In the genomic region with DNA sequence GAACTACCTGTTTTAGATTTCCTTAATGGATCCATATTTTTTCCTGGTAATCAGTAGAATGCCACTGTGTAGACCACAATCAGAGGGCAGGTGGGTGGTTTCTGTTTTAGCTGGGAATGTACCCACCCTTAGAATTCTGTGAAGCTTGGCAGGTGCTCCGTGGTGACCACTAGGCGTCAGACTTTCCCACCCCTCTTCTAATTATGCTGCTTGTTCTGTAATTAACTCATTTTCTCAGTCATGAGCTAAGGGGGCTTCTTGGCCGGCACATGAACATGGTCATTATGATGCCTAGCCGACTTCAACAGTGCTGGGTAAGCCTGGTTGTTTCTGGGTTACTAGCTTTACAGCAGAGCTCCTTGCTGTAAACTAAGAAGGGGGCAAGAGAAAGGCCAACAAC, we compare ENCODE assay signal across 16 mouse cellular contexts. TPM values are rescaled to one million over a fixed set of nuclear protein-coding genes. Genes with fewer than 3 reads are reported as not detected.
DNase-seq lines count a peak whose midpoint lies in the region; TF ChIP-seq lines count a peak whose summit lies in the region.
"Had no signal": no experiment of that assay in that cellular context is flagged by ENCODE, and none has a peak within 500 bp of the region (broad histone marks: within the 10 kb centered on the region; RNA-seq: fewer than 3 reads in every experiment).

No protein-coding gene starts in this region.

- DNase-seq in cerebellum, postnatal 14 days = peak; percentile 47 to 48
- no peak for DNase-seq in cerebellum, postnatal 25 days
- DNase-seq in layer of hippocampus, postnatal 10 days (ENCODE audit: low spot score in 2 of 2) = peak; percentile 13 to 23
- no peak for DNase-seq in layer of hippocampus, adult 9-10 months (ENCODE audit: low spot score)
- DNase-seq in frontal cortex, adult 2 months (ENCODE audit: extremely low spot score in 1 of 2, low spot score in 1 of 2) = no peak
- DNase-seq in left cerebral cortex, adult 9 months (ENCODE audit: low spot score in 2 of 2) = no peak
- DNase-seq: B cell, adult 2 months; kidney, postnatal 10 days; thymus, adult 2 months had no signal

- H3K4me1 ChIP-seq in cortical plate, adult 2 months (ENCODE audit: control insufficient read depth, insufficient read depth, low read length) = no peaks in the 10 kb centered on the region
- H3K4me1 ChIP-seq: hindbrain, embryonic 12.5 days; lung, embryonic 15.5 days; midbrain, embryonic 13.5 days had no signal

- peak; percentile 15 for TF ChIP-seq CTCF in C2C12 (IDR thresholded peaks at IDR 0.05; ENCODE audit: control insufficient read depth, insufficient read depth, insufficient read length)
- peak; percentile 35; the same call in 1 of the 2 replicates for TF ChIP-seq CTCF in cortical plate, adult 2 months (IDR thresholded peaks at IDR 0.05; ENCODE audit: extremely low read depth, insufficient read depth, low read length)

- TF ChIP-seq POLR2A in cortical plate, adult 2 months (IDR thresholded peaks at IDR 0.05; ENCODE audit: extremely low read depth, insufficient read depth, low read length) = no peak

- no peak overlapping the region for H3K27ac ChIP-seq in cortical plate, adult 2 months (ENCODE audit: insufficient read depth, low read length)
- H3K27ac ChIP-seq: hindbrain, embryonic 12.5 days; lung, embryonic 15.5 days; midbrain, embryonic 13.5 days had no signal

- H3ac ChIP-seq in C2C12 (ENCODE audit: control insufficient read depth, insufficient read length, low read depth) = no peak overlapping the region

- H3K27me3 ChIP-seq in C2C12 (ENCODE audit: control insufficient read depth, insufficient read depth, insufficient read length) = peaks cover 13% of the 10 kb centered on the region
- H3K27me3 ChIP-seq: hindbrain, embryonic 12.5 days; lung, embryonic 15.5 days; midbrain, embryonic 13.5 days had no signal

- no peaks in the 10 kb centered on the region for H3K79me2 ChIP-seq in C2C12 (ENCODE audit: control insufficient read depth, insufficient read depth)

- H3K4me3 ChIP-seq in C2C12 (ENCODE audit: insufficient read depth, poor library complexity, severe bottlenecking) = no peak overlapping the region
- H3K4me3 ChIP-seq in cortical plate, adult 2 months (ENCODE audit: insufficient read depth, low read length) = no peak overlapping the region
- H3K4me3 ChIP-seq: hindbrain, embryonic 12.5 days; lung, embryonic 15.5 days; midbrain, embryonic 13.5 days had no signal

- H3K36me3 ChIP-seq in C2C12 (ENCODE audit: control insufficient read depth, insufficient read depth) = no peaks in the 10 kb centered on the region
- H3K36me3 ChIP-seq: hindbrain, embryonic 12.5 days; lung, embryonic 15.5 days; midbrain, embryonic 13.5 days had no signal

- no peaks in the 10 kb centered on the region for H3K79me3 ChIP-seq in C2C12 (ENCODE audit: low read depth)

TF ChIP-seq in C2C12, 6 proteins besides CTCF, POLR2A, EP300 and RAD21:
- TF ChIP-seq FOSL1 (IDR thresholded peaks at IDR 0.05; ENCODE audit: insufficient read depth, low read length, poor library complexity, severe bottlenecking) (no peak), CEBPB (IDR thresholded peaks at IDR 0.05; ENCODE audit: low read depth) (no peak), MYOG (IDR thresholded peaks at IDR 0.05; ENCODE audit: control insufficient read depth, extremely low read depth, insufficient read length) (no peak), MYOD1 (IDR thresholded peaks at IDR 0.05; ENCODE audit: control insufficient read depth, insufficient read length, low read depth) (no peak), MAX (IDR thresholded peaks at IDR 0.05) (no peak), USF1 (IDR thresholded peaks at IDR 0.05; ENCODE audit: low read depth) (no peak)

RNA-seq across cellular contexts. Expression of gene Gjd2, which starts 47.0 kb away (rescaled TPM):
- 10 to 100 TPM; 17.4 to 19.9 TPM for total RNA-seq in layer of hippocampus, postnatal 10 days (2021)
- polyA plus RNA-seq in C2C12 (2012; fragmentation: generic; extraction: Trizol) = not detected
- polyA plus RNA-seq in cortical plate, adult 2 months (2012; rRNA removed) = 4.4 and 4.6 TPM in 2 replicates
- polyA plus RNA-seq in frontal cortex, adult 2 months (2012; rRNA removed) = 11.6 and 13.7 TPM in 2 replicates
- total RNA-seq: heart, adult 8-10 months had no signal
- polyA plus RNA-seq: small intestine, adult 2 months had no signal

Comparison
In these comparisons a context has a peak if more than half of its experiments do, and no peak if none do; other contexts are left out.
1. DNase-seq: peak in cerebellum, postnatal 14 days (2 of 2) and layer of hippocampus, postnatal 10 days (2 of 2); none in cerebellum, postnatal 25 days (0 of 2), layer of hippocampus, adult 9-10 months (single experiment), frontal cortex, adult 2 months (0 of 2) and left cerebral cortex, adult 9 months (0 of 2).